Mouse (Mus musculus) brain, embryonic 14.5 days (tissue): ENCODE results near the gene Fmod. TPM values are rescaled to one million over a fixed set of nuclear protein-coding genes. Genes with fewer than 3 reads are reported as not detected.

ENCODE experiments used
- DNase-seq: peaks from one replicate; pipeline ENCODE4 v3.0.0-alpha.2; 2011; ENCODE audit warnings: low read depth
- CTCF ChIP-seq: fragments of 200-500 bp; IDR thresholded peaks from 2 replicates; pipeline ENCODE4 v1.5.1; 2012; ENCODE audit warnings: inconsistent platforms, mild to moderate bottlenecking, moderate library complexity, borderline replicate concordance; ENCODE audit not compliant: insufficient read depth, insufficient read length; ENCODE audit errors: extremely low read depth
- POLR2A ChIP-seq: fragments of 200-500 bp; IDR thresholded peaks from 2 replicates; pipeline ENCODE4 v1.6.1; 2012; ENCODE audit warnings: mild to moderate bottlenecking, inconsistent platforms, borderline replicate concordance; ENCODE audit not compliant: poor library complexity, insufficient read depth, insufficient read length, severe bottlenecking; ENCODE audit errors: extremely low read depth
- polyA plus RNA-seq: library from polyadenylated mRNA; depleted of rRNA; stranded (reverse); fragments of >200 nt; gene quantifications from 2 replicates; pipeline ENCODE4 v1.2.3, GENCODE M21; 2012

Fmod gene
- polyA plus RNA-seq, 1 experiment = 7.4 TPM

DNA sequence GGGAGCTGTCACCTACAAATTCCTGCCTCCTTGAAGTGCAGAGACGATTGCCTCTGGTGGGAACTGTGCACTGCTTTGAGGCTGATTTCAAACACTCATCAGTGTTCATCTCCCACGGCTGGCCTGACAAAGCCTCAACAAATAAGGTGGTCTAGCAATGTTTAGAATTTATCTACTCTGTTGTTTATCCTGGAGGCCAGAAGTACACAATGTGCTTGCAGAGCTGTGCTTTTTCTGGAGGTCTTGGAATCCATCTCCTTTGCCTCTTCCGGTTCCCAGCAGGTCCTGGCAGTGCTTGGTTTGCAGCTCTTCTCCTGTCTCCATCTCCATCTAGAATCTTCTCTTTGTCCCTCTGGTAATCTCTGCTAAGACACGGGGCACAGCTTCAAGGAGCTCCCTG lies 19.2 kb downstream of the Fmod start:
- DNase-seq = no peak
- TF ChIP-seq POLR2A (no peak), CTCF (no peak)

DNA sequence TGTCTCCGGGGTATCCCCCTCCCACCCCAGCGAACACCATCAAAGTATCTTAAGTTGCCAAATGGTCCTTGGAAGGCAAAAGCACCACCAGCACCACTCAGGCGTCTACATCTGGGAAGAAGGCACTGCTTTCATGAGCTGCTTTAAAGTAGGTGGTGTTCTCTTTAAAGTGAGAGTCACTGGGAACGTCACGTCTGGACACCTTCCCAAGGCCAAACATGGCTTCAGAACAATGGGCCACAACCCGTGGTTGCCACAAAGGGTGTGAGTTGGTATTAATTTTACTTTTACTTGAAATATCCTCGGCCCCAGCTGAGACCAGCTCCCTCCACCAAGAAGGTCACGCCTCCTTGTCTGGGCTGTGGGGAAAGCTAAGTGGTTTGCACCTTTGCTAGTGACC lies 20.7 kb downstream of the Fmod start:
- no peak for TF ChIP-seq POLR2A
- TF ChIP-seq CTCF = no peak
- no peak for DNase-seq

DNA sequence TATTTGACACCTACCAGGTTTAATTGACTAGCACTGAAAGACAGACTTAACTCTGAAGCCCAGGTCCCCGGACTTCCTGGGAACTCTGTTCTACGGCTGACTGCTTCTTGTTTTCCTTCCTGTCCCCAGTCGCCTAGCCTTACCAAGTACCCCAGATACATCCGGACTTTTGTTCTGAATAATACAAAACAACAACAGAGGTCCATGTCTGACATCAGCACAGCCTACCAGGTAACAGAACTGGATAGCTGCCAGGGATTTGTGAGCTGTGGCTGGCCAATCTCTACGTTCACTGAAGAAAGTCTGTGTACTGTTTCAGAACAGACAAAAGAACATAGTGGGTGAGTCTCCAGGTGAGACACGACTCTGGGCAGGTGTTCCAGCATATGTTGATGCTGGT lies 21.8 kb downstream of the Fmod start:
- no peak for DNase-seq
- no peak for TF ChIP-seq POLR2A
- TF ChIP-seq CTCF = no peak

DNA sequence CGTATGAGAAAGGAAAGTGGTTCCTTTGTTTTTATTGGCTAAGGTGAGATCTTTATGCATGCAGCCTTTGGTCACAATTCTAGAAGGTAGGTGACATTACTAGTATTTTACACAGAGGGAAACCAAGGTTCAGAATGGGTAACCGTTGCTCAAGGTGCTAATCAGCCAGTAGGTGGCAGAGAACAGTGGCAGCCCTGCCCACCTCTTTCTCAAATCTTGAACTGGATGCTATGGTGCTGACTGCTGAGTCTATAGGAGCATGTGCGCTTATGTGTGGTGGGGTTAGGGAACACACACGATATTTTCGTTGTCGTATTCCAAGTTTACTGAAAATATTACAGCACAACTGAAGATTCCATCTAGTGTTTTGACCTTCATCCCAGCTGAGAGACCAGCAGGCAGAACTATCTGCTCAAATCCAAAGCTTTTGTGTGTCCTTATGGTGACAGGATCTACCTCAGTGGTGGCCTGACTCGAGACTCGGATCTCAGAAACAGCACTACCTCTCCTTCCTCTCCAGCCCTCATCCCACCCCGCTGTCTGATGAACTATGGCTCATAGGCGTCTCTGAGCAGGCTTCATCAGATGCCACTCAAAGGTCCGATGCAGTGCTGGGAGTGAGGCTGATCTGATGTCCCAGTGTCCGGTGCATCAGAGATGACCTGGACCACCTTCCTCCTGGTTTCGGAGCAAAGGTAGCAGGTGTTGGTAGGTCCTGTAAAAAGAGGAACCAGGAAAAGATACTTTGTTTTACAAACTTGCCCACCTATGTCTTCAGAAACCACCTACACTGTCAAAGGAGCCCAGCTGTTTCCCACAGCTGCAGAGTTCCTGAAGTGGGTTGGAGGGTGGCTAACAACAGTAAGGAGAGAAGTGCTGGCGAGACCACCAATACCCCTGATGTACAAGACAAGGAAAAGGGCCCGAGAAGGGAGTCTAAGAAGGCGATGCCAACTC lies 23.0 kb downstream of the Fmod start:
- TF ChIP-seq POLR2A (no peak), CTCF (peak; percentile 38; the same call in 1 of the 2 replicates)
- no peak for DNase-seq

DNA sequence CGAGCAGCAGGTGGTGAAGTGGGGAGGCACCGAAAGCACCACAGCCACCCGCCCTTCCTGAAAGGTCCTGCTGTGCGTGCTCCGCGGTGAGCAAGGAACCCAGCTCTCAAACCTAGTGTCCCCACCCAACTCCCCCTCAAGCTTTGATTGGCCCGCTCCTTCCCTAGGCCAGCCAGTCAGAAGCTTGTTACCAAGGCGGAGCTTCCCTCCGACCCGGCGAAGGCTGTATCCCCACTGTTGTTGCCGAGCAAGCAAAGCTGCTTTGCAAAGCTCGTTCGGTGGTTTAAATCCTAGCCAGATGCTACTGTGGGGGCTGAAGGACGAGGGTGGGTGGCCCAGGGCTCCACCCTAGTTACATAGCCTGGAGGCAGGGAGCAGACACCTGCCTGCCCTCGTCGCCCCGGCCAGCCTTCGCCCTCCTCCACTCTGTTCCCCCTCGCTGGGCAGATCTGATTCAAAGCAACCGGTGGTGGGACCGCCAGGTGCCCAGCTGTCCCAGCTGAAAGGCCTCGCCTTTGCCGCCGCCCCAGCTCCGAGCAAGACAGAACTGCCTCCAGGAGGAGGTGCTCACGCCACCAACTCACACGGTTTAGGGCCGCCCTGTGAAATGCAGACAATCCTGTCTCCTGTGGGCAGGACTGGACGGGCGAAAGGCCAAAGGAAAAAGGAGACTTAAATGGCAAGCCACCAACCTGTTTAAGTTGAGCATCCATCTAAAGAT lies 24.0 kb downstream of the Fmod start:
- TF ChIP-seq CTCF (peak; percentile 8; the same call in 1 of the 2 replicates), POLR2A (peak; percentile 24; the same call in 1 of the 2 replicates)
- DNase-seq = peak; percentile 98

DNA sequence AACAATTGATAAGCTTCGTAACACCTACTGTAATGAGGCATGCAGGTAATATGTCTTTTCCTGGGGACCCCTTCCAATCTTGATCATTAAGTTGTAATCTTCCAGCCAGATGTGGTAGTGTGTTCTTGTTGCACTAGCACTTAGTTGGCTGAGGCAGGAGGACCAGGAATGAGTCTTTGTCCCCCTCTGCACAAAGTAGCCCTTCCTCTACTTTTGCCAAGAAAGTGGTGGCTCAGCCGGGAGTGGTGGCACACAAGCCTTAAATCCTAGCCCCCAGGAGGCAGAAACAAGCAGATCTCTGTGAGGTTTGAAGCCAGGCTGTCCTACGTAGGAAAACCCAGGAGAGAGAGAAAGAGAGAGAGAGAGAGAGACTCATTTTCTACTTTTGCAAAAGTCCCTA lies 24.9 kb downstream of the Fmod start:
- TF ChIP-seq CTCF (no peak), POLR2A (no peak)
- DNase-seq = no peak

DNA sequence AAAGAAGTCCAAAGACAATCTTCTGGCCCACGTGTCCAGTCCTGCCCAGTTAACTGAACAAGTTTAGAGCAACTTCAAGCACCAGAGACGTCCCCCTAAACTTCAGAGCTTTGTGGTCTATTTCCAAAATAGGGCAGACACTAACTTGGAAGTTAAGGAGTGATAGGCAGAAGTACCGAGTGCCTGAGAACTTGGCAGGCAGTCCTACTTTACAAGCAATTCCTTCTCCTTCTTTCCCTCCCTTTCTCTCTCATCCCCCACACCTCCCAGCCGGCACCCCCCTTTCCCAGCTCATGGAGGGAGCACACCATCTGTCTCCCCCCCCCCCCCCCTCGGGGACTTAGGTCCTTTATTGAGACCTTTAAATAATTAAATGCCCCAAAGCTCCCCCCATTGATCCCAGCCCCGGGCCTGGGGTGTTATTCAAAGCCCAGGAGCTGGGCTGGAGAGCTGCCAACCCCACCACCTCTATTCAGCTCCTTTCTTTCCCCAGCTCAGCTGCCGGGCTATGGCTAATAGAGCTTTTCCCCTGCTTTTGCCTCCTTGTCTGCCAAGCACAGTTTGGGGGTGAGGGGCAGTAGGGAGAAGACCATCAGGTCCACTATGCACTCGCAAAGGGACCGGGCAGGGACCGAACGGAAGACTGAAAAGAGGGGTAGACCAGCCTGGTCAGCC lies 25.5 kb downstream of the Fmod start:
- TF ChIP-seq CTCF = no peak
- 0 out of 2 replicates have a peak, but pooled peaks have one; percentile 7 for TF ChIP-seq POLR2A
- peak; percentile 98 for DNase-seq

DNA sequence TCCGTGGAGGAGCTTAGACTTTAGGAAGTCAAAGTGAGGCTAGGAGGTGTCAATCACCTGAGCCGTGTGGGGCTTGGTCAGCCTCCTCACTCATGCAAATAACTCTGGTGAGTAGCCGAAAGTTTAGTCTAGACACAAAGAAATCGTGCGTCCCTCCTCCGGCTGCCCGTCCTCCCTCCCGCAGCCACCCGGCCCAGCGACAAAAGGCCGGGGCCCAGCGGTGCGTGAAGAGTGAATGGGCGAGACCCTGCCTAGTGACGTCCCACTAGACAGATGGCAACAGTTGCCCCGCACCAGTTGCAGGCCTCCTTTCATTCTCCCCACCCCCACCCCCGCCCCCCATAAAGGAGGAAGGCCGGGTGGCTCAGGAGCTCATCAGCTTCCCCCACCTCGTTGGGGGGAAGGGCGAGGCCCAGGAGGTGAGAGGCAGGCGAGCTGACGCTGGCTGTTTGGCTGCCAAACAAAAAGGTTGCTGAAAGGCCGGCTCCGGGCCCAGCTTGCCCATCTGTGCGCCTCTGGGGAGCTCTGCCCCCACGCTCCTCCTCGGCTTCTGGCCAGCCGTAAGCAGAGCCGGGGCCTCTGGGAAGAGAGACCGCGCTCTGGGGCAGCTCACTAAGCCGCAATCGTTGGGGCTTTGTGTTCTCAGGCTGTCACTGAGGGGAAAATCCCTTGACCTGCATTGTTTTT lies 26.2 kb downstream of the Fmod start:
- DNase-seq = peak; percentile 98
- no peak for TF ChIP-seq POLR2A
- no peak for TF ChIP-seq CTCF

DNA sequence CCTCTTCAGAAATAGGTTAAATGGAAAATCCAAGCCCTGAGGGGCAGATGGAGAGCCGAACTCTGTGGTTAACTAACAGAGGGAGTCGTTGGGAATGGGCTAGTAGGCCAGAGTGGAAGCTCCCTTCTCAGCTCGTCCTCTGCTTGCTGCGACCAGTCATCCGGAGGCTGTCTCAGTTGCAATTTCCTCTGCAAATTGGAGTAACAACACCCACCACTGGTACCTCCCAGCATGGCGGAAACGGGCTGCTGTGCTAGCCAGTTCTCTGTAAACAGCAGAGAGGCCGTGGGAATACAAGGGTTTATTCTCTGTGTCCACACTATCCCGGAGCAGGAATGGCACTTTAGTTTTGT lies 26.7 kb downstream of the Fmod start:
- TF ChIP-seq POLR2A (no peak), CTCF (no peak)
- DNase-seq = no peak

DNA sequence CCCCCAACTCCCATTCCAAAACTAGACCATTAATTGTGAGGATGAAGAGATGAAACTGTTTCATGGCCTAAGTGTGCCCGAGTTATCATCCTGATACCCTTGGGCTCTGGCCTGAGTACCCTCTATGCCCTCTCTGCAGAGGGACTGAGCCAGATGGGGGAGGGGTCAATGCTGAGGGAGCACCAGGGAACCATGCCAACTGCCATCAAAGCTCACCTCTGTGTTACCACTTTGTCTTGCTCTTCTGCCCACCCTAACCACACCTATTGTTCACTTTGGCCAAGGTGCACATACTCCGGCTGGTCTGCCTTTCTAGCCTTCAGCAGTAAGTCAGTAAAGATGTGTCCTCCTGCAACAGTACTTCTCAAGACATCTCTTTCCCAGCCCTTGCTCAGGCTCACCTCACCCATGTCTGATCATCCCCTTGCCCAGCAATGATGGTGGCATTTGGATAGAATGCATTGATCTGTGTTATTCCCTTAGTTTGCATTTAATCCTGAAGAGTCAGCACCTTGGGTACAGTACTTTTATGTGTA lies 27.3 kb downstream of the Fmod start:
- DNase-seq = no peak
- TF ChIP-seq CTCF (no peak), POLR2A (no peak)

DNA sequence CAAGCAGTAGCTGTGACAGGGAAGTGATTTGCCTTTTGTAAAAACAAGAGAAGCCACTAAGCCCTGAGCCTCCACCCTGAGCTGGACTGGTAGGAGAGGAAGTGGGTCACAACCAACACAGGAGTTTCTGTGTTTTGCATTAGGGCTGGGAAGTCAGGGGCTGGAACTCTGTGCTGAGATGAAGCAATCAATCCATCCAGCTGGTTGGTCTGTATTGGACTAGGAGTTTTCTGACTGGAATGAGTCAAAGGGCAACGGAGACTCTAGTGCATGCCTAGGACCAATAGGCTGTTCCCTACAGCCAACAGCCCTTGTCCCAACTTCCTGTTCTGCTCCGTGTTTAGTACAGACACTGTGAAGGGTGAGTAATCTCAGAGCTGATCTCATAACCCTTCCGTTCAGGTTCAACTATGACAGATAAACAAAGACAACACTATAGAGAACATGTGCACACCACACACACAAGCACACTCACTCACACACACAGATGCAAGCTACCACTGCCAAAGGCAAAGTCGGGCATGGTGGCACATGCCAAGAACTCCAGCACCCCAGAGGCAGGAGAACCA lies 28.3 kb downstream of the Fmod start:
- TF ChIP-seq POLR2A (no peak), CTCF (no peak)
- no peak for DNase-seq
